Mouse (Mus musculus) G1E (cell line): ENCODE measurements around the gene Polr3f. TPM values are rescaled to one million over a fixed set of nuclear protein-coding genes. Genes with fewer than 3 reads are reported as not detected.

Experiments used
- ATAC-seq: 2 replicates; pipeline ENCODE4 v1.8.0; 2016; ENCODE audit warnings: mild to moderate bottlenecking; ENCODE audit not compliant: insufficient number of reproducible peaks, poor library complexity, low FRiP score, severe bottlenecking; ENCODE audit errors: extremely low read depth
- DNase-seq: peaks from one replicate; pipeline ENCODE4 v3.0.0; 2012; ENCODE audit warnings: low spot score
- H3K27me3 ChIP-seq: 2 replicates; pipeline ENCODE4 v1.6.1; 2012; ENCODE audit warnings: mild to moderate bottlenecking, low read length, inconsistent platforms; ENCODE audit not compliant: insufficient read depth
- H3K36me3 ChIP-seq: replicated peaks from 2 replicates; pipeline ENCODE3; 2012; ENCODE audit warnings: mild to moderate bottlenecking, inconsistent platforms
- H3K4me1 ChIP-seq: 2 replicates; pipeline ENCODE4 v1.6.1; 2012; ENCODE audit warnings: low read depth, low read length, inconsistent platforms, mixed read lengths; ENCODE audit not compliant: insufficient read depth
- H3K4me3 ChIP-seq: 2 replicates; pipeline ENCODE4 v1.5.1; 2012; ENCODE audit warnings: low read depth, mild to moderate bottlenecking, inconsistent platforms, low read length, moderate library complexity, mixed read lengths
- H3K9me3 ChIP-seq: replicated peaks from 2 replicates; pipeline ENCODE4 v1.6.1; 2012; ENCODE audit warnings: inconsistent platforms
- CTCF ChIP-seq: IDR thresholded peaks from 2 replicates; pipeline ENCODE4 v1.5.1; 2012; ENCODE audit warnings: low read depth, low read length, inconsistent platforms, mixed read lengths
- GATA1 ChIP-seq: IDR thresholded peaks from 2 replicates; pipeline ENCODE4 v1.6.1; 2012; ENCODE audit warnings: borderline replicate concordance, low read length, inconsistent platforms, mixed read lengths
- GATA2 ChIP-seq: IDR thresholded peaks from 2 replicates; pipeline ENCODE4 v1.6.1; 2012; ENCODE audit warnings: low read depth, low read length, inconsistent platforms, borderline replicate concordance
- POLR2AphosphoS5 ChIP-seq: IDR thresholded peaks from 2 replicates; pipeline ENCODE4 v1.6.1; 2012; ENCODE audit warnings: low read depth, low read length, inconsistent platforms; ENCODE audit not compliant: insufficient replicate concordance
- TAL1 ChIP-seq: conservative IDR thresholded peaks from 2 replicates; pipeline ENCODE4 v1.6.1; 2012; ENCODE audit warnings: low read depth, low read length, inconsistent platforms, mixed read lengths
- polyA plus RNA-seq: library from polyadenylated mRNA; stranded (reverse); fragments of >175 nt; gene quantifications from 2 replicates; pipeline ENCODE4 v1.2.3, GENCODE M21; 2012
- total RNA-seq, 2 experiments: library from RNA; stranded (forward) in 1 of 2; stranded (reverse) in 1 of 2; fragments of 200-1000 nt in 1 of 2; fragments of >200 nt in 1 of 2; fragmentation: Nextera tagmentation in 1 of 2; gene quantifications; 2 replicates each; pipeline ENCODE4 v1.2.3; 2014 to 2017

Gene Polr3f
- total RNA-seq (2014; fragmentation: Nextera tagmentation) (23.7 and 32.4 TPM in 2 replicates), total RNA-seq (2017) (37.8 and 40.9 TPM in 2 replicates), polyA plus RNA-seq (19.6 and 32.5 TPM in 2 replicates)

DNA sequence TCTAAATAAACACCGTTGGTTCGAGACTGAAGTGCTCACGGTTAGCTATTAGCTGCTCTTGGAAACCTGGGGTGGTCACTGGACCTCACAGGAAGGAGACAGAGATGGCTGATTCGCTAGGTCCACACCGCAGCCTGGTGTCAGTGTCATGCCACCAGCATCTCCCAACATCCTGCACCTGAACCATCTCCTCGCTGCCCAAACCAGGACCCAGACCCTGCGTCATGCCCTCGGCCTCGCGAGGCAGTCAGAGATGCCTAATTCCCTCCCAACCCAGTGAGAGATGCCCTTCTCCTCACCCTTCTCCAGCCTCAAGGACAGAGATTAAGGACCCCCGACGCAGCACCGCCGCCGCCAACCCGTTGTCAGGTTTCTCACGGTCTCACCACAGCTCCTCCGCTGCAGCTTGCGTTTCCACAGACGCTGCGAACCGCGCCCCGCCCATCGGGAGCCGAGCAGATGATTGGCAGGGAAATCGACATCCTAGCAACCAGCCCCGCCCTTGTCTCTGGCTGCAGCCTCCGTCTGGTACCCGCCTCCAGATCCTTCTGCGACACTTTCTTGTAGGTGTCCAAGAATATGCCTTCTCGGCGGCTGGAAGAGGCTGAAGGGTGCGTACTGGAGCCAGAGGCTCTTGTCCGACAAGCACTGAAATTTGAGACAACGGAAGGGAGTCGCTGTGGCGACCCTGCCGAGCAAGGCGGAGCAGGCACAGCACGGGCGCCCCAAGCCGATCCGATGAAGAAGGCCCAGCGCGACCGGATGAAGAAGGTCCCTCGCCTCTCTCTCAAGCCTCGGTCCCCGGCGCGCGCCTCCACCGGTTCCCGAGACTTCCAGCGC is at the start of gene Polr3f, which contains the start of gene Dzank1:
Polr3f (plus strand) TSS at position 738 of the 840 bp plus-strand sequence.
Dzank1 (minus strand) TSS at position 434 of the 840 bp plus-strand sequence.
- peaks cover 27% of the 10 kb centered on the region for H3K36me3 ChIP-seq
- DNase-seq (peak; percentile 92), ATAC-seq (peak; percentile 98)
- no peak for TF ChIP-seq CTCF
- no peak for TF ChIP-seq GATA2
- no peak for TF ChIP-seq TAL1
- no peak for TF ChIP-seq POLR2AphosphoS5
- no peak for TF ChIP-seq GATA1
- H3K4me1 ChIP-seq: peaks cover 29% of the 10 kb centered on the region
- no peaks in the 10 kb centered on the region for H3K9me3 ChIP-seq
- peak within 1 kb of the TSS; percentile 93 for H3K4me3 ChIP-seq
- peaks cover 11% of the 10 kb centered on the region for H3K27me3 ChIP-seq

DNA sequence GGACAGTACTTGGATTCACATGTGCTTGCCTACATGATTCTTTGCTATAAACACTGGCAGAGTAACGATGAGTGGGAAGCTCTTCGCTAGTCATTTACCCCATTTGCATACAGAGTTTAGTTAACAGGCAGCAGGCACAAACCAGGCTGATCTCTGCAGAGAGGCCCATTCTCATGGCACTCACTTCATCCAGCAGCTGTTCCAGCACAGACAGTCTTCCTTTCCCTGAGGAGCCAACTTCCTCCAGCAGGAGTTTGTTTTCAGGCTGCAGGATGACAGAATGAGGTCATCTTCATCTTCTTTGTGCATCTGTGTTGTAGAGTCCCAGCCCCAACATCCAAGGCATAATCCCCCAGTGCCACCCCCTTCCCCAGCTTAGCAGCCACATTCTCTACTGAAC is 48.1 kb upstream of the Polr3f start:
- H3K36me3 ChIP-seq: no peaks in the 10 kb centered on the region
- TF ChIP-seq TAL1 (no peak), POLR2AphosphoS5 (no peak), GATA1 (no peak), CTCF (no peak), GATA2 (no peak)
- no peak for ATAC-seq
- no peak overlapping the region for H3K4me3 ChIP-seq
- DNase-seq: no peak
- H3K4me1 ChIP-seq: no peaks in the 10 kb centered on the region
- H3K27me3 ChIP-seq: 0 out of 2 replicates have a peak, but pooled peaks cover 3% of the 10 kb centered on the region
- no peaks in the 10 kb centered on the region for H3K9me3 ChIP-seq

DNA sequence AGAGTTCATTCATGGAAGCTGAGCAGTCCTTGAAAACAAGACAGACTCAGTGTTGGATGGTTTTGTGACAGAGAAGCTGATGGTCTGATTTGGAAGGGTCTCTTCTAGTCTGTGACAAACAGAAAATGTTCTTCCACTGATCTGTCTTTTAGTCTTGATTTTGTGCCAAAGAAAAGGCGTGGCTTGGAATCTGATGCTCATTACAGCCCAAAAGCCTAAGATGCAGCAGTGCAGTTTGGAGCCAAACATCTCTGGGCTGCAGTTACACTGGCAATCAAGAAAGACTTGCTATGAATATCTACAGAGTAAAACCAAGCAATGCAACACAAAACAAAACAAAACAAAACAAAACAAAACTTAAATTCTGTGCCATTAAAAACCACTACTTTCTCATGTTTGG is 43.4 kb upstream of the Polr3f start:
- TF ChIP-seq CTCF (no peak), TAL1 (no peak), GATA1 (no peak), POLR2AphosphoS5 (no peak), GATA2 (no peak)
- DNase-seq: no peak

GRCm38 (mm10) chr2:144485439-144485838 is 42.1 kb upstream of the Polr3f start:
- H3K9me3 ChIP-seq: no peaks in the 10 kb centered on the region
- ATAC-seq (no peak), DNase-seq (no peak)
- no peaks in the 10 kb centered on the region for H3K4me1 ChIP-seq
- no peak overlapping the region for H3K4me3 ChIP-seq
- no peaks in the 10 kb centered on the region for H3K36me3 ChIP-seq
- no peak for TF ChIP-seq GATA2
- TF ChIP-seq TAL1: no peak
- TF ChIP-seq POLR2AphosphoS5: no peak
- no peak for TF ChIP-seq CTCF
- TF ChIP-seq GATA1: no peak
- no peaks in the 10 kb centered on the region for H3K27me3 ChIP-seq

More for the DNA sequence above, 43.4 kb upstream of the Polr3f start:
- Histone ChIP-seq H3K4me1 (no peaks in the 10 kb centered on the region), H3K27me3 (0 out of 2 replicates have a peak, but pooled peaks cover 3% of the 10 kb centered on the region), H3K4me3 (no peak overlapping the region), H3K36me3 (no peaks in the 10 kb centered on the region), H3K9me3 (no peaks in the 10 kb centered on the region)
- no peak for ATAC-seq

- Histone ChIP-seq H3K4me3 (no peak overlapping the region), H3K9me3 (no peaks in the 10 kb centered on the region), H3K4me1 (no peaks in the 10 kb centered on the region), H3K27me3 (no peaks in the 10 kb centered on the region), H3K36me3 (no peaks in the 10 kb centered on the region)
- no peak for DNase-seq
- TF ChIP-seq POLR2AphosphoS5: no peak
- no peak for TF ChIP-seq GATA2
- TF ChIP-seq GATA1: no peak
- TF ChIP-seq TAL1: no peak
- TF ChIP-seq CTCF: no peak
- ATAC-seq: no peak
Observed at GRCm38 (mm10) chr2:144487476-144487875, 40.0 kb upstream of the Polr3f start.

GRCm38 (mm10) chr2:144489342-144489741 is 38.2 kb upstream of the Polr3f start:
- DNase-seq (no peak), ATAC-seq (no peak)
- no peak for TF ChIP-seq CTCF
- no peak for TF ChIP-seq TAL1
- no peak for TF ChIP-seq GATA1
- no peak for TF ChIP-seq POLR2AphosphoS5
- no peak for TF ChIP-seq GATA2
- Histone ChIP-seq H3K4me3 (no peak overlapping the region), H3K4me1 (no peaks in the 10 kb centered on the region), H3K9me3 (no peaks in the 10 kb centered on the region), H3K27me3 (no peaks in the 10 kb centered on the region), H3K36me3 (no peaks in the 10 kb centered on the region)
